Mouse (Mus musculus) heart, postnatal 0 days (tissue): ENCODE results near the gene Olfr1030. TPM values are rescaled to one million over a fixed set of nuclear protein-coding genes. Genes with fewer than 3 reads are reported as not detected.
"Not testable (repeated sequence)": the region's sequence is repeated elsewhere in the genome, so short reads cannot be mapped to it uniquely, and the experiment has no call there.

Experiments used
- ATAC-seq: fragments of 200-750 bp; cut with Nextera tagmentation; 2 replicates; pipeline ENCODE4 v1.8.0; 2017; ENCODE audit warnings: low read depth, moderate number of reproducible peaks, moderate library complexity; ENCODE audit not compliant: insufficient read depth
- DNase-seq: peaks from one replicate; pipeline ENCODE4 v3.0.0-alpha.2; 2016; ENCODE audit warnings: low spot score
- H3K27ac ChIP-seq: fragments of 300-500 bp; sonication (generic); 2 replicates; pipeline ENCODE4 v1.5.1; 2014; ENCODE audit warnings: low read depth, mild to moderate bottlenecking
- H3K27me3 ChIP-seq: fragments of 300-500 bp; sonication (generic); 2 replicates; pipeline ENCODE4 v1.6.1; 2014; ENCODE audit warnings: low read length, mixed read lengths; ENCODE audit not compliant: control insufficient read depth, insufficient read depth
- H3K36me3 ChIP-seq: fragments of 300-500 bp; sonication (generic); replicated peaks from 2 replicates; pipeline ENCODE4 v1.6.1; 2014; ENCODE audit warnings: low read length, mixed read lengths; ENCODE audit not compliant: control insufficient read depth, insufficient read depth
- H3K4me1 ChIP-seq: fragments of 300-500 bp; sonication (generic); 2 replicates; pipeline ENCODE4 v1.6.1; 2014; ENCODE audit warnings: antibody characterized with exemption; ENCODE audit not compliant: control insufficient read depth, insufficient read depth
- H3K4me2 ChIP-seq: fragments of 300-500 bp; sonication (generic); 2 replicates; pipeline ENCODE4 v1.6.1; 2014; ENCODE audit warnings: low read depth, mild to moderate bottlenecking, low read length, moderate library complexity
- H3K4me3 ChIP-seq: fragments of 300-500 bp; sonication (generic); 2 replicates; pipeline ENCODE4 v1.5.1; 2014; ENCODE audit warnings: low read depth, low read length
- H3K9ac ChIP-seq: fragments of 300-500 bp; sonication (generic); replicated peaks from 2 replicates; pipeline ENCODE4 v1.6.1; 2014; ENCODE audit warnings: low read depth, low read length, mixed read lengths
- H3K9me3 ChIP-seq: fragments of 300-500 bp; sonication (generic); replicated peaks from 2 replicates; pipeline ENCODE4 v1.6.1; 2016; ENCODE audit warnings: low read length; ENCODE audit not compliant: control insufficient read depth
- CTCF ChIP-seq: IDR thresholded peaks from 2 replicates; pipeline ENCODE4 v1.5.1; 2016; ENCODE audit warnings: antibody characterized with exemption, control low read depth, low read depth
- EP300 ChIP-seq: IDR thresholded peaks from 2 replicates; pipeline ENCODE4 v1.6.1; 2016; ENCODE audit warnings: antibody characterized with exemption, low read depth
- WGBS: fragments of 180-500 bp; shearing (Covaris S2); extraction: QIAGEN DNeasy Blood & Tissue Kit; methylation state at CpG from one replicate; pipeline ENCODE4 v1.1.7; 2014; 5-methylcytosine and 5-hydroxymethylcytosine counted together
- polyA plus RNA-seq: library from polyadenylated mRNA; unstranded; fragments of >200 nt; fragmentation: Nextera tagmentation; extraction: Ambion mirVana; gene quantifications from 2 replicates; pipeline ENCODE4 v1.2.1, GENCODE M21; 2015
- total RNA-seq: library from RNA; depleted of rRNA; stranded (reverse); fragments of >200 nt; gene quantifications from 2 replicates; pipeline ENCODE4 v1.2.3, GENCODE M21; 2014; ENCODE audit warnings: low replicate concordance; rRNA removed

The Olfr1030 gene
- total RNA-seq (not detected in 2 replicates), polyA plus RNA-seq (not detected in 2 replicates)

GRCm38 (mm10) chr2:85978976-85979375 lies at the start of gene Olfr1030:
Gene Olfr1030 (plus strand): TSS chr2:85979276.
- no peaks in the 10 kb centered on the region for H3K36me3 ChIP-seq

GRCm38 (mm10) chr2:85950137-85950536 lies 28.9 kb upstream of the Olfr1030 start, which contains the start of gene Olfr1028:
Gene Olfr1028 (plus strand): TSS chr2:85950437.
- no peak for ATAC-seq
- TF ChIP-seq CTCF (no peak), EP300 (no peak)
- WGBS: 67% methylated on average over 1 of the region's 1 CpGs
- Histone ChIP-seq H3K27me3 (no peaks in the 10 kb centered on the region), H3K27ac (no peak within 1 kb of the TSS), H3K9ac (no peak within 1 kb of the TSS), H3K4me2 (no peak within 1 kb of the TSS), H3K4me1 (no peaks in the 10 kb centered on the region), H3K9me3 (no peaks in the 10 kb centered on the region), H3K36me3 (no peaks in the 10 kb centered on the region), H3K4me3 (no peak within 1 kb of the TSS)
- no peak for DNase-seq

More at GRCm38 (mm10) chr2:85978976-85979375, at the start of gene Olfr1030:
- Histone ChIP-seq H3K4me2 (no peak within 1 kb of the TSS), H3K27me3 (no peaks in the 10 kb centered on the region), H3K27ac (no peak within 1 kb of the TSS), H3K4me1 (no peaks in the 10 kb centered on the region), H3K9me3 (no peaks in the 10 kb centered on the region), H3K4me3 (no peak within 1 kb of the TSS), H3K9ac (no peak within 1 kb of the TSS)
- 38% methylated on average over 1 of the region's 1 CpGs for WGBS
- no peak for TF ChIP-seq EP300
- TF ChIP-seq CTCF: no peak
- no peak for DNase-seq
- ATAC-seq: no peak

- Histone ChIP-seq H3K4me3 (no peak within 1 kb of the TSS), H3K27ac (no peak within 1 kb of the TSS), H3K36me3 (no peaks in the 10 kb centered on the region), H3K4me2 (no peak within 1 kb of the TSS), H3K9me3 (no peaks in the 10 kb centered on the region), H3K4me1 (no peaks in the 10 kb centered on the region), H3K9ac (no peak within 1 kb of the TSS), H3K27me3 (no peaks in the 10 kb centered on the region)
- TF ChIP-seq CTCF: no peak
- TF ChIP-seq EP300: no peak
- DNase-seq (no peak), ATAC-seq (no peak)
- WGBS: 78% methylated on average over 2 of the region's 2 CpGs
Observed at GRCm38 (mm10) chr2:85973595-85973994, 5.5 kb upstream of the Olfr1030 start, which contains the start of gene Olfr1029. Gene Olfr1029 (plus strand): TSS chr2:85973895.

GRCm38 (mm10) chr2:85990004-85990403 lies 10.9 kb downstream of the Olfr1030 start, which contains the start of gene Olfr1031:
Gene Olfr1031 (plus strand): TSS chr2:85990304.
- Histone ChIP-seq H3K4me1 (no peaks in the 10 kb centered on the region), H3K9ac (no peak within 1 kb of the TSS), H3K4me3 (no peak within 1 kb of the TSS), H3K27ac (no peak within 1 kb of the TSS), H3K36me3 (no peaks in the 10 kb centered on the region), H3K9me3 (no peaks in the 10 kb centered on the region), H3K27me3 (no peaks in the 10 kb centered on the region), H3K4me2 (no peak within 1 kb of the TSS)
- whole genome bisulfite sequencing: 49% methylated on average over 3 of the region's 3 CpGs
- TF ChIP-seq EP300 (no peak), CTCF (no peak)
- DNase-seq: no peak
- no peak for ATAC-seq

- Histone ChIP-seq H3K36me3 (no peaks in the 10 kb centered on the region), H3K4me3 (no peak within 1 kb of the TSS), H3K4me1 (no peaks in the 10 kb centered on the region), H3K9me3 (no peaks in the 10 kb centered on the region), H3K4me2 (no peak within 1 kb of the TSS), H3K9ac (no peak within 1 kb of the TSS), H3K27me3 (no peaks in the 10 kb centered on the region), H3K27ac (no peak within 1 kb of the TSS)
- whole genome bisulfite sequencing: 75% methylated on average over 7 of the region's 7 CpGs
- ATAC-seq (no peak), DNase-seq (no peak)
- no peak for TF ChIP-seq EP300
- no peak for TF ChIP-seq CTCF
Observed at GRCm38 (mm10) chr2:86005240-86005639, 26.2 kb downstream of the Olfr1030 start, which contains the start of gene Olfr1032. Gene Olfr1032 (plus strand): TSS chr2:86005540.

- DNase-seq: peak; percentile 42
- Histone ChIP-seq H3K9ac (peak within 1 kb of the TSS; percentile 53), H3K27ac (peak within 1 kb of the TSS; percentile 81), H3K4me2 (peak within 1 kb of the TSS; percentile 52), H3K4me3 (peak within 1 kb of the TSS; percentile 46)
- not testable (repeated sequence) for ATAC-seq, H3K9me3 ChIP-seq, H3K4me1 ChIP-seq, H3K27me3 ChIP-seq, H3K36me3 ChIP-seq
- WGBS: 0% methylated on average over 10 of the region's 11 CpGs
Observed at GRCm38 (mm10) chr2:86020406-86020805, 41.3 kb downstream of the Olfr1030 start, which contains the start of gene Olfr1033. Gene Olfr1033 (plus strand): TSS chr2:86020633.

GRCm38 (mm10) chr2:86021518-86021917 lies 42.4 kb downstream of the Olfr1030 start:
- DNase-seq, H3K36me3 ChIP-seq, H3K27me3 ChIP-seq, H3K27ac ChIP-seq, H3K9me3 ChIP-seq, ATAC-seq, H3K9ac ChIP-seq, H3K4me3 ChIP-seq, H3K4me2 ChIP-seq, H3K4me1 ChIP-seq: not testable (repeated sequence)
- 20% methylated on average over 3 of the region's 9 CpGs for WGBS
